Mouse (Mus musculus) limb, embryonic 14.5 days (tissue): ENCODE results near the gene Hnf4a. TPM values are rescaled to one million over a fixed set of nuclear protein-coding genes. Genes with fewer than 3 reads are reported as not detected.

ENCODE experiments used
- ATAC-seq: fragments of 200-750 bp; cut with Nextera tagmentation; 2 replicates; pipeline ENCODE4 v1.8.0; 2017; ENCODE audit warnings: low read depth, moderate number of reproducible peaks, moderate TSS enrichment; ENCODE audit not compliant: low FRiP score
- DNase-seq: peaks from one replicate; pipeline ENCODE4 v3.0.0-alpha.2; 2015; ENCODE audit warnings: low spot score
- H3K27ac ChIP-seq: fragments of 300-500 bp; sonication (generic); replicated peaks from 2 replicates; pipeline ENCODE4 v1.5.1; 2014; ENCODE audit warnings: low read depth, mild to moderate bottlenecking, low read length, moderate library complexity, mixed read lengths
- H3K27me3 ChIP-seq: fragments of 300-500 bp; sonication (generic); 2 replicates; pipeline ENCODE4 v1.6.1; 2014; ENCODE audit warnings: low read length, mixed read lengths; ENCODE audit not compliant: control insufficient read depth, insufficient read depth
- H3K36me3 ChIP-seq: fragments of 300-500 bp; sonication (generic); 2 replicates; pipeline ENCODE4 v1.6.1; 2014; ENCODE audit warnings: mild to moderate bottlenecking, low read length, moderate library complexity, mixed read lengths; ENCODE audit not compliant: control insufficient read depth, insufficient read depth
- H3K4me1 ChIP-seq: fragments of 300-500 bp; sonication (generic); 2 replicates; pipeline ENCODE4 v1.6.1; 2014; ENCODE audit warnings: antibody characterized with exemption, low read length, mixed read lengths; ENCODE audit not compliant: control insufficient read depth, insufficient read depth
- H3K4me2 ChIP-seq: fragments of 300-500 bp; sonication (generic); replicated peaks from 2 replicates; pipeline ENCODE4 v1.6.1; 2014; ENCODE audit warnings: low read depth, mild to moderate bottlenecking, low read length, moderate library complexity; ENCODE audit not compliant: severe bottlenecking
- H3K4me3 ChIP-seq: fragments of 300-500 bp; sonication (generic); replicated peaks from 2 replicates; pipeline ENCODE4 v1.5.1; 2014; ENCODE audit warnings: low read length
- H3K9ac ChIP-seq: fragments of 300-500 bp; sonication (generic); 2 replicates; pipeline ENCODE4 v1.6.1; 2014; ENCODE audit warnings: mild to moderate bottlenecking, low read depth, low read length, moderate library complexity; ENCODE audit not compliant: severe bottlenecking
- H3K9me3 ChIP-seq: fragments of 300-500 bp; sonication (generic); 2 replicates; pipeline ENCODE4 v1.6.1; 2016; ENCODE audit warnings: low read length; ENCODE audit not compliant: control insufficient read depth
- POLR2A ChIP-seq: fragments of 200-500 bp; IDR thresholded peaks from 2 replicates; pipeline ENCODE4 v1.8.0; 2012; ENCODE audit warnings: inconsistent platforms, mild to moderate bottlenecking, moderate library complexity, borderline replicate concordance; ENCODE audit not compliant: insufficient read depth, insufficient read length; ENCODE audit errors: extremely low read depth
- WGBS: fragments of 180-500 bp; shearing (Covaris S2); extraction: QIAGEN DNeasy Blood & Tissue Kit; methylation state at CpG from one replicate; pipeline ENCODE4 v1.1.7; 2014; 5-methylcytosine and 5-hydroxymethylcytosine counted together
- polyA plus RNA-seq, 2 experiments: library from polyadenylated mRNA; depleted of rRNA in 1 of 2; stranded (reverse) in 1 of 2; unstranded in 1 of 2; fragments of >200 nt; fragmentation: Nextera tagmentation in 1 of 2; extraction: Ambion mirVana in 1 of 2; gene quantifications; 2 replicates each; pipeline versions ENCODE4 v1.2.1 to v1.2.3; 2012 to 2014

Hnf4a gene
- polyA plus RNA-seq, 2 experiments = 0.20 TPM; not detected in 1

DNA sequence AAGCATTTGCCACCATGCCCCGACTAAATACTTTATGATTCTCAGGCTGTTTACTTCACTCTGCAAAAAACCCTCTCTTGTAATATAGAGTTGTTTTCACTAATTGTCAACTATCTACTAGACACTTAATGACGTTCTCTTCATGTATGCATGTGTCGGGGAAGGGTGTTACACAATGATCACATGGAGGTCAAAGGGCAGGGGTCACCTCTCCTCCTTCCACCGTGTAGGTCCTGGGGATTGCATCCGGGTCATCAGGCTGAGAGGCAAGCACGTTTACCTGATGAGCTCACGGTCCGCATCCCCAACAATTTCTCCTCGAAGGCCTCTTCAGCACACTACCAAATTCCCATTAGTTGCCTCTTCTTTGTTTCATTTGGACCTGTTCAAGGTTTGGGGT is 26.6 kb downstream of the Hnf4a start:
- Histone ChIP-seq H3K9me3 (no peaks in the 10 kb centered on the region), H3K4me2 (no peak overlapping the region), H3K36me3 (no peaks in the 10 kb centered on the region), H3K27ac (no peak overlapping the region), H3K27me3 (no peaks in the 10 kb centered on the region; the same call in 1 of the 2 replicates), H3K4me1 (no peaks in the 10 kb centered on the region), H3K9ac (no peak overlapping the region), H3K4me3 (no peak overlapping the region)
- TF ChIP-seq POLR2A = no peak
- DNase-seq (no peak), ATAC-seq (no peak)
- WGBS = 89% methylated on average over 9 of the region's 9 CpGs

DNA sequence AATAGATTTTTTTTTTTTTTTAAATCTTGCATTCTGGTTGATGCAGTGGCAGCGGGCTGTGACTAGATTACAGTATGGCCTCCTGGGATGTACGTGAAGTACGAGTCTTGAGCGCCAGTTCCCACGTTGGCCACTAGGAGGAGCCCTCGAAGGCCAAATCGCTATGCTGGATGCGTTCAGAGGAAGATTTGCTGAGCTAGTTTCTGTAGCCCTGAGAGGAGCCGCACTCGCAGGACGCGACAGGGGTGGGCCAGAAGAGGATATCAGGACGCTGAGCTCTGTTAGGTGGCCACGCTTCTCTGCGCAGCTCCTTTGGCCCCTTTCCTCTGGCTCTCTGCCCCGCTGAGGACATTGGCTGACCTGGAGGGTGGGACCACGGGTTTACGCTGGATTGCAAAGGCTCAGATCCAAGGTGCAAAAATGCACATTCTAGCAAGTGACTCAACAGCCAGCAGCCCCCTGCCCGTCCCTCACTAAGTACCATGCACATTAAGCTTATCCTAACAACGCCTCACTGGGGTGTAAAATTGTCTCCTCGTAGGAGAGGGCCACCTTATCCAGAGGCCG is 28.4 kb downstream of the Hnf4a start:
- Histone ChIP-seq H3K36me3 (no peaks in the 10 kb centered on the region), H3K4me3 (peak overlapping the region; percentile 27), H3K27ac (no peak overlapping the region), H3K9ac (peak overlapping the region; percentile 49), H3K4me2 (peak overlapping the region; percentile 55), H3K27me3 (no peaks in the 10 kb centered on the region; the same call in 1 of the 2 replicates), H3K9me3 (no peaks in the 10 kb centered on the region), H3K4me1 (no peaks in the 10 kb centered on the region)
- peak; percentile 68 for DNase-seq
- TF ChIP-seq POLR2A = no peak
- ATAC-seq = peak; percentile 65
- WGBS = 8% methylated on average over 22 of the region's 22 CpGs

DNA sequence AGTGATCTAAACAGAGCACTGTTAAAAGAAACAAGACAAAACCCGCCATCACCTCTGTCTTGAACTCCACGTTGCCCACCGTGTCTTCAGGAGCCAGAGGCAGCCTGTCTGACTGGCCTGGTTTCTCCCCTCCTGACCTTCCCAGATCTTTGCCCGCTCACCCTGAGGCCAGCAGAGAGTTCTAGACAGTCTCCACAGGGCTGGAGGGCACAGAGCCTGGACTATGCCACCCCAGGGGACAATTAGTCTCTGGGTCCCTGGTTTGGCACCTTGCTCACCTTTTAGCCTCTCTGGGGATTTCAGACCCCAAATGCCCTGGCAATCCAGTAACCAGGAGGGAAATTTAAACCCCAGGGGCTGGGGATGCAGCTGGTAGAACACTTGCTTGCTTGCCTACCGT is 30.8 kb downstream of the Hnf4a start:
- H3K27ac ChIP-seq = no peak overlapping the region
- no peaks in the 10 kb centered on the region for H3K4me1 ChIP-seq
- no peak overlapping the region for H3K9ac ChIP-seq
- TF ChIP-seq POLR2A = no peak
- no peaks in the 10 kb centered on the region; the same call in 1 of the 2 replicates for H3K27me3 ChIP-seq
- DNase-seq (no peak), ATAC-seq (no peak)
- 70% methylated on average over 5 of the region's 5 CpGs for WGBS
- no peaks in the 10 kb centered on the region for H3K36me3 ChIP-seq
- H3K9me3 ChIP-seq = no peaks in the 10 kb centered on the region
- no peak overlapping the region for H3K4me3 ChIP-seq
- no peak overlapping the region for H3K4me2 ChIP-seq

DNA sequence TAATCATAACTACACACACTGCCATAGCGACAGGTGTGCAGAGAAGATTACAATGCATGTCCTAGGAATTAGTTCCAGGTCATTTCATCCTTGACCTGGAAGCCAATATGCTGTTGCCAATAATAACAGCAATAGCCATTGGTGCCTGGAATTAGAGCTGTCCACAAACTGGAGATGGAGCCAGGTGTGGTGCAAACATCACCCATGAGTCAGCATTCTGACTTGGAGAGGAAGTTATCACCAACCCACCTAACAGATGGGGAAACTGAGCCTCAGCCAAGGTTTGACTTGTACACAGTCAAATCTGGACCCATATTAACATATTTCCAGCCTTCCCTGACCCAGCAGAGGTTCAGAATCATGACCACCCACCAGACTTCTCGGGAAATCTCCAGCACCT is 31.8 kb downstream of the Hnf4a start:
- 81% methylated on average over 2 of the region's 2 CpGs for WGBS
- no peak overlapping the region for H3K4me3 ChIP-seq
- no peaks in the 10 kb centered on the region for H3K36me3 ChIP-seq
- no peaks in the 10 kb centered on the region for H3K9me3 ChIP-seq
- H3K27ac ChIP-seq = no peak overlapping the region
- ATAC-seq (no peak), DNase-seq (no peak)
- no peak for TF ChIP-seq POLR2A
- no peak overlapping the region for H3K4me2 ChIP-seq
- H3K27me3 ChIP-seq = no peaks in the 10 kb centered on the region; the same call in 1 of the 2 replicates
- no peak overlapping the region for H3K9ac ChIP-seq
- no peaks in the 10 kb centered on the region for H3K4me1 ChIP-seq

GRCm38 (mm10) chr2:163539321-163540040 is 32.9 kb downstream of the Hnf4a start:
- TF ChIP-seq POLR2A = no peak
- Histone ChIP-seq H3K27me3 (no peaks in the 10 kb centered on the region; the same call in 1 of the 2 replicates), H3K27ac (no peak overlapping the region), H3K9me3 (no peaks in the 10 kb centered on the region), H3K36me3 (no peaks in the 10 kb centered on the region), H3K4me3 (no peak overlapping the region), H3K4me2 (no peak overlapping the region), H3K4me1 (no peaks in the 10 kb centered on the region), H3K9ac (no peak overlapping the region)
- DNase-seq (no peak), ATAC-seq (no peak)
- 78% methylated on average over 13 of the region's 13 CpGs for WGBS
